Mouse (Mus musculus) left cerebral cortex, adult 18-20 months (tissue): ENCODE results near the gene Snx22. TPM values are rescaled to one million over a fixed set of nuclear protein-coding genes. Genes with fewer than 3 reads are reported as not detected.

Source experiments
- total RNA-seq, 2 experiments: library from RNA; stranded (reverse); gene quantifications; 2 replicates each; pipeline ENCODE4 v1.2.3; 2021

Snx22 gene
- total RNA-seq, 2 experiments from 2014 or later, result 3.7 to 4.4 TPM

Other genes starting within 250 kb of the Snx22 start
- 10 to 100 TPM; 50.7 to 53.7 TPM for gene Zfp609, start 242.2 kb downstream of the Snx22 start, total RNA-seq
- gene Pclaf, start 179.5 kb downstream of the Snx22 start, total RNA-seq, result under 1 TPM in 1 of 2 experiments, not detected in 1; 0.28 TPM
- 10 to 100 TPM; 33.0 to 35.3 TPM for gene Trip4, start 160.9 kb downstream of the Snx22 start, total RNA-seq
- gene Csnk1g1, start 160.8 kb downstream of the Snx22 start, total RNA-seq, result 10 to 100 TPM; 42.2 to 42.9 TPM
- 100 to 1,000 TPM; 158 to 163 TPM for gene Ppib, start 9.5 kb downstream of the Snx22 start, total RNA-seq
- 10 to 100 TPM; 69.6 to 74.9 TPM for gene Snx1, start 56.9 kb upstream of the Snx22 start, total RNA-seq
- 10 to 100 TPM; 28.7 to 33.7 TPM for gene Ciao2a, start 56.9 kb upstream of the Snx22 start, total RNA-seq
- gene Dapk2, start 88.5 kb upstream of the Snx22 start, total RNA-seq, result 1 to 10 TPM; 2.5 to 2.7 TPM